Mouse (Mus musculus) bone marrow, adult 2 months (tissue): ENCODE results near the gene Rbm15b.

Experiments
- CTCF ChIP-seq: fragments of 200-500 bp; IDR thresholded peaks from 2 replicates; pipeline ENCODE4 v1.5.1; 2011; ENCODE audit warnings: low read length, control low read depth; ENCODE audit not compliant: control insufficient read depth, insufficient read depth
- POLR2A ChIP-seq: fragments of 200-500 bp; IDR thresholded peaks from 2 replicates; pipeline ENCODE4 v1.6.1; 2011; ENCODE audit warnings: low read depth, mild to moderate bottlenecking, control low read depth, low read length, borderline replicate concordance; ENCODE audit not compliant: control insufficient read depth

GRCm38 (mm10) chr9:106901596-106901995, 14.4 kb upstream of the Rbm15b start:
- no peak for TF ChIP-seq POLR2A
- no peak for TF ChIP-seq CTCF
